Mouse (Mus musculus) midbrain, embryonic 10.5 days (tissue): ENCODE results near the gene Olfml3. TPM values are rescaled to one million over a fixed set of nuclear protein-coding genes. Genes with fewer than 3 reads are reported as not detected.

Experiments
- DNase-seq: peaks from one replicate; pipeline ENCODE4 v3.0.0-alpha.2; 2017; ENCODE audit warnings: low spot score
- H3K27ac ChIP-seq: fragments of 300-500 bp; sonication (generic); replicated peaks from 2 replicates; pipeline ENCODE4 v1.5.1; 2016; ENCODE audit warnings: mild to moderate bottlenecking
- H3K27me3 ChIP-seq: fragments of 300-500 bp; sonication (generic); 2 replicates; pipeline ENCODE4 v1.6.1; 2016; ENCODE audit warnings: low read depth, mild to moderate bottlenecking; ENCODE audit not compliant: poor library complexity, severe bottlenecking
- H3K36me3 ChIP-seq: fragments of 300-500 bp; sonication (generic); 2 replicates; pipeline ENCODE4 v1.6.1; 2016; ENCODE audit warnings: mild to moderate bottlenecking, moderate library complexity
- H3K4me1 ChIP-seq: fragments of 300-500 bp; sonication (generic); 2 replicates; pipeline ENCODE4 v1.6.1; 2016
- H3K4me3 ChIP-seq: fragments of 300-500 bp; sonication (generic); 2 replicates; pipeline ENCODE4 v1.5.1; 2016; ENCODE audit warnings: mild to moderate bottlenecking, moderate library complexity
- H3K9me3 ChIP-seq: fragments of 300-500 bp; sonication (generic); replicated peaks from 2 replicates; pipeline ENCODE4 v1.6.1; 2016; ENCODE audit warnings: mild to moderate bottlenecking
- WGBS: fragments of 180-500 bp; shearing (Covaris S2); methylation state at CpG from one replicate; pipeline ENCODE4 v1.1.7; 2016; 5-methylcytosine and 5-hydroxymethylcytosine counted together
- polyA plus RNA-seq: library from polyadenylated mRNA; unstranded; fragments of >200 nt; fragmentation: Nextera tagmentation; extraction: Ambion mirVana; gene quantifications from 2 replicates; pipeline ENCODE4 v1.2.1, GENCODE M21; 2016

The Olfml3 gene
- polyA plus RNA-seq, 1 experiment from 2014 or later, result 9.9 TPM

DNA sequence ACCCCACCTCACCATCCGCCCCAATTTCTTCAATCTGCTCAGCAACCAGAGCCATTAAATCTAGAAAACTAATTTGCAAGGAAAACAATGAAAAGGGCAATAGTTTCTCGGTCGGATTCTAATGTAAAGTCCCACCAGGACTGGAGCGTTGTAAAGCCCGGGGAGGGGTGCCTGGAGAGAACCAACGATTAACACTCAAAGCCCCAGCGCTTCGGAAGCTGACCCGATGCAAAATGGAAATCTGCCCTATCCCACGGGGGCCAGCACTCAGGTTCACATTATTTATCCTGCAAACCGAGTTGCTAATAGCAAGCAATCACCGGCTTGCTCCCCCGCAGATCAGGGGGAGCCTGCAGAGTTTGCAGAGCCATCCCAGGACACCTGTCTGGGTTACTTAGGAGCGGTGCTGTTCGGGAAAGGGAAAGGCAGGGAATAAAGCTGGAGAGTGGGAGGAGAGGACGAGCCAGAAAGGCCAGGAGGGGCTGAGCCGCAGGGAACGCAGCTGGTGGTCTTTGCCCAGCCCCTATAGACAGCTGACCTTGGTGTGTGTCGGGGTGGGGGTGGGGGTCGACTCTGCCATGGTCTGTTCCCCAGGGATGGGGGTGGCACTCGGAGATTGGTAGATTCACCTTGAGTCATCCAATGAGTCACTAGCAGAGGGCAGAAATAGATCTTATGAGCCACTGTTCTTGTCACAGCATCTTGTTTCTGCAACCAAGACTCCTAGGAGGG, 54.4 kb downstream of the Olfml3 start:
- Histone ChIP-seq H3K27ac (peak overlapping the region; percentile 57), H3K27me3 (peaks cover 37% of the 10 kb centered on the region), H3K9me3 (no peaks in the 10 kb centered on the region), H3K36me3 (no peaks in the 10 kb centered on the region), H3K4me1 (peaks cover 31% of the 10 kb centered on the region), H3K4me3 (peak overlapping the region; percentile 42)
- peak; percentile 29 for DNase-seq
- 5% methylated on average over 21 of the region's 21 CpGs for WGBS

DNA sequence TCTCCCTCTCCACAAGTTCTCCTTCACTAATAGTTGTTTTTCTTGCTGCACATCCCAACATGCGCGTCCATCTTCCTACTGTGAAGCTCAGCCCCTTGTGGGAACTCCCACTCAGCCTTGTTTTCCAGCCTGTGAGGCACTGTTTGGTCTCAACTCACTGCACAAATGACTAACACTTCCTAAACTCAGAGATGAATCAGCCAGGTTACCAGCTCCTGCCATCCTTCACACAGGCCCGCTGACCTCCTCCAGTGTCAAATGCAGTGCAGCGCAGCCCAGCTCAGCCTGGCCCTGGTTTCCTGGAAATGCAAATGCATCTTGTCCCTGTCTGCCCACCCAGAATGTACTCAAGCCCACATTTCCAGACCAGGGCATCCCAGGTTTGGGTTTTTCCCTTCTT, 55.3 kb downstream of the Olfml3 start:
- Histone ChIP-seq H3K36me3 (no peaks in the 10 kb centered on the region), H3K9me3 (no peaks in the 10 kb centered on the region), H3K4me1 (peaks cover 31% of the 10 kb centered on the region), H3K4me3 (no peak overlapping the region), H3K27ac (peak overlapping the region; percentile 38; the same call in 1 of the 2 replicates), H3K27me3 (peaks cover 37% of the 10 kb centered on the region)
- DNase-seq, result peak; percentile 14
- WGBS, result 44% methylated on average over 4 of the region's 4 CpGs

DNA sequence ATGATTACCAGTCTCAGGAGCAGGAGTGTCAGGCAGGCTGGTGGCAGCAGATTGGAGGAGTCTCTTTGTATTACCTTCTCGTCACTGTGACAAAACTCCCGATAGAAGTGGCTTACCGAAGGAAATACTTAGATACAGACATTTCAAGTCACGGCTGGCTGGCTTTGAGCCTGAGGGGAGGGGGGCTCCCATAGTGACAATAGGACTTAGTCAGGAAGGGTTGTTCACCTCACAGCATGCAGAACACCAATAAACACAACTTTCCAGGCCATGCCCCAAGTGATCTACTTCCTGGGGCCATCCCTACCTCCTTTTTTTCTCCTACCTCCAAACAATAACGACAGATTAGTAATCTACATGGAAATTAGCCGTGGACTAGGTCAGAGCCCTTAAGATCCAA, 59.0 kb downstream of the Olfml3 start:
- H3K27me3 ChIP-seq, result peaks cover 26% of the 10 kb centered on the region
- H3K9me3 ChIP-seq, result no peaks in the 10 kb centered on the region
- no peaks in the 10 kb centered on the region for H3K36me3 ChIP-seq
- H3K4me1 ChIP-seq, result peaks cover 29% of the 10 kb centered on the region
- WGBS, result 17% methylated on average over 6 of the region's 6 CpGs
- no peak overlapping the region for H3K4me3 ChIP-seq
- H3K27ac ChIP-seq, result no peak overlapping the region
- peak; percentile 17 for DNase-seq

DNA sequence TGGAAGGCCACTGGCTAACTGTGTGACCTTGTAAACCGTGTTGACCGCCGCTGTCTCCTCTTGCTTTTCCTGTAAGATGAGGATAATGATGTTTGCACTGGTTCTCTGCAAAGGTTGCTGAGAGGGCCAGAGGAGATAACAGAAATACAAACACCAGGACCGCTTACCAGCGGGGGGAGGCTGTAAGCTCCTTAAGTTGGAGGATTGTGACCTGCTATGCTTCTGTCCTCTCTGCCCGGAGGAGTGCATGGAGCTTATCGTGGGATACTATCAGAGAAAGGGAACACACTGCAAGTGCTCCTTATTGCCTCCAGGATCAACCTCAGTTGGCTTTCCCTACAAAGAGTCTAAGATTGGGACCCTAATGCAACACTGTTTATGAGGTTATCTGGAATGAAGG, 65.1 kb downstream of the Olfml3 start:
- Histone ChIP-seq H3K4me1 (peaks cover 7% of the 10 kb centered on the region), H3K27me3 (peaks cover 5% of the 10 kb centered on the region; the same call in 1 of the 2 replicates), H3K27ac (no peak overlapping the region), H3K9me3 (no peaks in the 10 kb centered on the region), H3K36me3 (no peaks in the 10 kb centered on the region), H3K4me3 (no peak overlapping the region)
- no peak for DNase-seq
- WGBS, result 27% methylated on average over 7 of the region's 7 CpGs

Other genes starting within 250 kb of the Olfml3 start
- gene Syt6, start 162.8 kb downstream of the Olfml3 start, polyA plus RNA-seq, result 0.74 and 2.3 TPM in 2 replicates
- 0.10 and 0.11 TPM in 2 replicates for gene Atg4a-ps, start 91.9 kb downstream of the Olfml3 start, polyA plus RNA-seq
- gene Gm10964, start 1.4 kb upstream of the Olfml3 start, polyA plus RNA-seq, result not detected in 2 replicates
- gene Hipk1, start 53.6 kb upstream of the Olfml3 start, polyA plus RNA-seq, result 9.9 and 10.8 TPM in 2 replicates
- 34.8 and 40.8 TPM in 2 replicates for gene Dclre1b, start 71.4 kb upstream of the Olfml3 start, polyA plus RNA-seq
- 21.1 and 23.3 TPM in 2 replicates for gene Ap4b1, start 71.5 kb upstream of the Olfml3 start, polyA plus RNA-seq
- gene Gm43064, start 71.6 kb upstream of the Olfml3 start, polyA plus RNA-seq, result 0.22 TPM in 2 replicates
- gene Bcl2l15, start 94.6 kb upstream of the Olfml3 start, polyA plus RNA-seq, result 0.21 TPM in 1 of 2 replicates, not detected in the other
- gene Ptpn22, start 121.8 kb upstream of the Olfml3 start, polyA plus RNA-seq, result 0.12 and 0.22 TPM in 2 replicates
- 14.5 and 15.9 TPM in 2 replicates for gene Rsbn1, start 176.1 kb upstream of the Olfml3 start, polyA plus RNA-seq
- gene Phtf1, start 230.1 kb upstream of the Olfml3 start, polyA plus RNA-seq, result 36.1 and 41.4 TPM in 2 replicates